In genomic region chr2:120262876-120263275, GRCm38 (mm10) we compare ENCODE assay signal across 24 mouse cellular contexts. TPM values are rescaled to one million over a fixed set of nuclear protein-coding genes. Genes with fewer than 3 reads are reported as not detected.
DNase-seq lines count a peak whose midpoint lies in the region; ATAC-seq and TF ChIP-seq lines count a peak whose summit lies in the region.
"Had no signal": no experiment of that assay in that cellular context is flagged by ENCODE, and none has a peak within 500 bp of the region (broad histone marks: within the 10 kb centered on the region; RNA-seq: fewer than 3 reads in every experiment).

No protein-coding gene starts in this region.

- H3K4me3 ChIP-seq in C2C12 (ENCODE audit: insufficient read depth, poor library complexity, severe bottlenecking): no peak overlapping the region
- H3K4me3 ChIP-seq: embryonic facial prominence, embryonic 12.5 days; embryonic facial prominence, embryonic 15.5 days; gastrocnemius, adult 2 months; hindbrain, embryonic 12.5 days; hindbrain, embryonic 15.5 days had no signal

- no peaks in the 10 kb centered on the region for H3K36me3 ChIP-seq in C2C12 (ENCODE audit: control insufficient read depth, insufficient read depth)
- H3K36me3 ChIP-seq: embryonic facial prominence, embryonic 12.5 days; embryonic facial prominence, embryonic 15.5 days; G1E; hindbrain, embryonic 12.5 days; hindbrain, embryonic 15.5 days had no signal

- H3K79me2 ChIP-seq in C2C12 (ENCODE audit: control insufficient read depth, insufficient read depth): no peaks in the 10 kb centered on the region

- H3ac ChIP-seq in C2C12 (ENCODE audit: control insufficient read depth, insufficient read length, low read depth): no peak overlapping the region

- TF ChIP-seq CTCF in C2C12 (IDR thresholded peaks at IDR 0.05; ENCODE audit: control insufficient read depth, insufficient read depth, insufficient read length): no peak

- H3K27me3 ChIP-seq in C2C12 (ENCODE audit: control insufficient read depth, insufficient read depth, insufficient read length): peaks cover 10% of the 10 kb centered on the region
- H3K27me3 ChIP-seq: CH12.LX; embryonic facial prominence, embryonic 12.5 days; embryonic facial prominence, embryonic 15.5 days; hindbrain, embryonic 12.5 days; hindbrain, embryonic 15.5 days had no signal

- H3K79me3 ChIP-seq in C2C12 (ENCODE audit: low read depth): no peaks in the 10 kb centered on the region

- DNase-seq in cerebellum, adult 11 months: peak; percentile 27
- DNase-seq in cerebellum, postnatal 25 days: peak; percentile 34 to 45
- no peak for DNase-seq in cerebellum, postnatal 4 days (ENCODE audit: low spot score in 2 of 2)
- DNase-seq: adrenal gland, adult 2 months; adrenal gland, postnatal 14 days; forebrain, postnatal 0 days; gastrocnemius, adult 2 months; gastrocnemius, postnatal 14 days; heart, adult 11 months had no signal

- ATAC-seq in cerebellum, adult (ENCODE audit: insufficient number of reproducible peaks, low FRiP score, low TSS enrichment): no peak
- ATAC-seq in activated CD4-positive, CD25-positive, alpha-beta regulatory T cell, adult 4 months: no peak
- ATAC-seq: forebrain, embryonic 14.5 days; forebrain, postnatal 0 days; intestine, postnatal 0 days; Patski had no signal

TF ChIP-seq in C2C12, 6 proteins besides CTCF, POLR2A, EP300 and RAD21:
- TF ChIP-seq MYOG (IDR thresholded peaks at IDR 0.05; ENCODE audit: control insufficient read depth, extremely low read depth, insufficient read length): no peak
- TF ChIP-seq CEBPB (IDR thresholded peaks at IDR 0.05; ENCODE audit: low read depth): no peak
- TF ChIP-seq FOSL1 (IDR thresholded peaks at IDR 0.05; ENCODE audit: insufficient read depth, low read length, poor library complexity, severe bottlenecking): no peak
- TF ChIP-seq MYOD1 (IDR thresholded peaks at IDR 0.05; ENCODE audit: control insufficient read depth, insufficient read length, low read depth): peak; percentile 89

RNA-seq across cellular contexts. Expression of gene Pla2g4e, which starts 17.7 kb away (rescaled TPM):
- polyA plus RNA-seq in C2C12 (2012; fragmentation: generic; extraction: Trizol): not detected
- under 1 TPM in 1 of 2 experiments, not detected in 1; 0.07 TPM for polyA plus RNA-seq in activated CD4-positive, CD25-positive, alpha-beta regulatory T cell, adult 4 months (2017; shearing (Covaris generic))
- polyA plus RNA-seq: G1E had no signal

RNA-seq across cellular contexts. Expression of gene Pla2g4d, which starts 26.1 kb away (rescaled TPM):
- polyA plus RNA-seq in C2C12 (2012; fragmentation: generic; extraction: Trizol): not detected
- polyA plus RNA-seq in activated CD4-positive, CD25-positive, alpha-beta regulatory T cell, adult 4 months (2017; shearing (Covaris generic)): not detected
- polyA plus RNA-seq: forebrain, embryonic 14.5 days; G1E; heart, embryonic 11.5 days; heart, postnatal 0 days; hindbrain, embryonic 12.5 days; hindbrain, embryonic 15.5 days; Patski had no signal

RNA-seq across cellular contexts. Expression of gene Pla2g4f, which starts 51.1 kb away (rescaled TPM):
- polyA plus RNA-seq in C2C12 (2012; fragmentation: generic; extraction: Trizol): not detected
- 1 to 10 TPM; 1.7 to 2.9 TPM for polyA plus RNA-seq in activated CD4-positive, CD25-positive, alpha-beta regulatory T cell, adult 4 months (2017; shearing (Covaris generic))
- polyA plus RNA-seq: adrenal gland, adult 2 months; forebrain, embryonic 11.5 days; forebrain, embryonic 14.5 days; forebrain, postnatal 0 days; heart, embryonic 11.5 days; Patski had no signal

Comparison
In these comparisons a context has a peak if more than half of its experiments do, and no peak if none do; other contexts are left out.
1. DNase-seq: peak in cerebellum, adult 11 months (single experiment) and cerebellum, postnatal 25 days (2 of 2); none in cerebellum, postnatal 4 days (0 of 2).